Mouse (Mus musculus) regulatory T cell (primary cell): ENCODE measurements around the gene Stab1.

ENCODE experiments used
- in situ Hi-C: fragments of 300-600 bp; cut with MboI, MseI; formaldehyde crosslinking; loops from one replicate; pipeline ENCODE4 v1.15.1; 2025; ENCODE audit warnings: high pct_unique_total_duplicates

The Stab1 gene

GRCm38 (mm10) chr14:31195521-31195920 lies 27.1 kb upstream of the Stab1 start:
- in situ Hi-C loops = loop anchor here (10.0 kb wide), 1 partner anchor 171 kb away; no protein-coding TSS in a partner anchor

GRCm38 (mm10) chr14:31194891-31195513 lies 26.6 kb upstream of the Stab1 start:
- in situ Hi-C loops = loop anchor here (10.0 kb wide), 1 partner anchor 170 kb away; no protein-coding TSS in a partner anchor

- in situ Hi-C loops = loop anchor here (10.0 kb wide), 1 partner anchor 170 kb away; no protein-coding TSS in a partner anchor
These were observed 26.0 kb upstream of the Stab1 start for GRCm38 (mm10) chr14:31194441-31194840.

GRCm38 (mm10) chr14:31193791-31194190 lies 25.4 kb upstream of the Stab1 start:
- in situ Hi-C loops = loop anchor here (10.0 kb wide), 1 partner anchor 169 kb away; no protein-coding TSS in a partner anchor

GRCm38 (mm10) chr14:31191936-31192335 lies 23.5 kb upstream of the Stab1 start:
- in situ Hi-C loops = loop anchor here (10.0 kb wide), 1 partner anchor 167 kb away; no protein-coding TSS in a partner anchor

- in situ Hi-C loops = no loop called here
These were observed 20.9 kb upstream of the Stab1 start for GRCm38 (mm10) chr14:31189348-31189747.

- in situ Hi-C loops = no loop called here
These were observed 20.3 kb upstream of the Stab1 start for GRCm38 (mm10) chr14:31188771-31189181.

GRCm38 (mm10) chr14:31186656-31187055 lies 18.2 kb upstream of the Stab1 start:
- in situ Hi-C loops = no loop called here

GRCm38 (mm10) chr14:31184195-31184594 lies 15.8 kb upstream of the Stab1 start:
- in situ Hi-C loops = no loop called here

- in situ Hi-C loops = no loop called here
These were observed 15.1 kb upstream of the Stab1 start for GRCm38 (mm10) chr14:31183541-31183940.

- in situ Hi-C loops = no loop called here
These were observed 14.4 kb upstream of the Stab1 start for GRCm38 (mm10) chr14:31182786-31183290.

GRCm38 (mm10) chr14:31181512-31181911 lies 13.1 kb upstream of the Stab1 start:
- in situ Hi-C loops = no loop called here

GRCm38 (mm10) chr14:31179677-31180365 lies 11.4 kb upstream of the Stab1 start:
- in situ Hi-C loops = no loop called here

GRCm38 (mm10) chr14:31177715-31178114 lies 9.3 kb upstream of the Stab1 start:
- in situ Hi-C loops = no loop called here

GRCm38 (mm10) chr14:31177287-31177686 lies 8.8 kb upstream of the Stab1 start:
- in situ Hi-C loops = no loop called here

- in situ Hi-C loops = no loop called here
These were observed 5.1 kb upstream of the Stab1 start for GRCm38 (mm10) chr14:31173537-31173936.

GRCm38 (mm10) chr14:31172781-31173455 lies 4.5 kb upstream of the Stab1 start:
- in situ Hi-C loops = no loop called here

- in situ Hi-C loops = no loop called here
These were observed 3.4 kb upstream of the Stab1 start for GRCm38 (mm10) chr14:31171821-31172220.

GRCm38 (mm10) chr14:31171386-31171785 lies 2.9 kb upstream of the Stab1 start:
- in situ Hi-C loops = no loop called here

GRCm38 (mm10) chr14:31170963-31171362 lies 2.5 kb upstream of the Stab1 start:
- in situ Hi-C loops = no loop called here

GRCm38 (mm10) chr14:31169508-31169907 lies 1.1 kb upstream of the Stab1 start:
- in situ Hi-C loops = no loop called here

GRCm38 (mm10) chr14:31166827-31167226 lies 1.6 kb downstream of the Stab1 start:
- in situ Hi-C loops = no loop called here
